Comparison of ENCODE assay signal across 8 mouse cellular contexts in the genomic region with DNA sequence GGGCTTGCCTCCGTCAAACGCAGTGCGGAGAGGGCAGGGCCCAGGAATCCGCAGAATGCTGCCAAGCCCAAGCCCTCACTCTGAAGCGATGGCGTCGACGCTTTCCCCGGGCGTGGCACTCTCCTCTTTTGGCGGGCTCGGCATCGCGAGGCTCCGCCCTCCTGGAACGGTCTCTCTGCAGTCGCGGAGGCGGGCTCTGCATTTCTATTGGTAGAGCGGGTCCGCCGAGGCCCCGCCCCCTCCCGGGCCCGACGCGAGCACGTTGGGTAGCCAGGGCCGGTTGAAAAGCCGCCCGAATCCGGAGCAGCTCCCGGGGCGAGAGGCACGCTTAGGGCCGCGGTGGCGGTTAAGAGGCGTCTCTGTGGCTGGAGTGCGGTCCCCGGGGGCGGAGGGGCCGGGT. TPM values are rescaled to one million over a fixed set of nuclear protein-coding genes. Genes with fewer than 3 reads are reported as not detected.
DNase-seq lines count a peak whose midpoint lies in the region; ATAC-seq and TF ChIP-seq lines count a peak whose summit lies in the region.

A gene (plus strand): TSS at position 262 of the 400 bp plus-strand sequence.

- DNase-seq in A20 (ENCODE audit: low read depth, low spot score) = peak; percentile 93
- peak; percentile 96 for DNase-seq in embryonic facial prominence, embryonic 14.5 days (ENCODE audit: low spot score)
- DNase-seq in heart, adult 8-10 months (ENCODE audit: low spot score) = peak; percentile 93
- peak; percentile 95 to 96 for DNase-seq in kidney, adult 8-10 months
- DNase-seq in midbrain, embryonic 14.5 days = peak; percentile 97
- DNase-seq in spleen, adult 12 weeks (ENCODE audit: low spot score) = peak; percentile 91

- no peaks in the 10 kb centered on the region for H3K27me3 ChIP-seq in embryonic facial prominence, embryonic 14.5 days (replicated peaks; ENCODE audit: control insufficient read depth, insufficient read depth, low read length)
- H3K27me3 ChIP-seq in limb, embryonic 12.5 days = no peaks in the 10 kb centered on the region
- no peaks in the 10 kb centered on the region for H3K27me3 ChIP-seq in midbrain, embryonic 14.5 days (ENCODE audit: control insufficient read depth, insufficient read depth, low read length)

- peak within 1 kb of the TSS; percentile 98 for H3K27ac ChIP-seq in bone marrow, adult 2 months (ENCODE audit: control insufficient read depth, insufficient read depth, low read depth, low read length, poor library complexity)
- peak within 1 kb of the TSS; percentile 100 for H3K27ac ChIP-seq in embryonic facial prominence, embryonic 14.5 days (replicated peaks; ENCODE audit: low read depth, low read length)
- peak within 1 kb of the TSS; percentile 99 for H3K27ac ChIP-seq in limb, embryonic 12.5 days
- H3K27ac ChIP-seq in midbrain, embryonic 14.5 days (replicated peaks; ENCODE audit: low read depth, low read length) = peak within 1 kb of the TSS; percentile 100

- H3K9me3 ChIP-seq in embryonic facial prominence, embryonic 14.5 days (ENCODE audit: control insufficient read depth, low read length) = peaks cover 38% of the 10 kb centered on the region
- peaks cover 22% of the 10 kb centered on the region for H3K9me3 ChIP-seq in limb, embryonic 12.5 days
- H3K9me3 ChIP-seq in midbrain, embryonic 14.5 days (ENCODE audit: control insufficient read depth, low read length) = 0 out of 2 replicates have a peak, but pooled peaks cover 11% of the 10 kb centered on the region

- peaks cover 28% of the 10 kb centered on the region for H3K36me3 ChIP-seq in embryonic facial prominence, embryonic 14.5 days (ENCODE audit: control insufficient read depth, insufficient read depth, low read length)
- H3K36me3 ChIP-seq in limb, embryonic 12.5 days = peaks cover 18% of the 10 kb centered on the region
- H3K36me3 ChIP-seq in midbrain, embryonic 14.5 days (ENCODE audit: control insufficient read depth, insufficient read depth, low read length) = peaks cover 7% of the 10 kb centered on the region; the same call in 1 of the 2 replicates

- peak; percentile 94 for ATAC-seq in embryonic facial prominence, embryonic 14.5 days (ENCODE audit: low read depth)
- peak; percentile 90 for ATAC-seq in limb, embryonic 12.5 days (ENCODE audit: insufficient number of reproducible peaks, insufficient read depth, low FRiP score, low TSS enrichment, low read depth)
- ATAC-seq in midbrain, embryonic 14.5 days (ENCODE audit: low FRiP score, low TSS enrichment) = peak; percentile 95

- H3K4me1 ChIP-seq in bone marrow, adult 2 months (ENCODE audit: control insufficient read depth, insufficient read depth, low read length) = no peaks in the 10 kb centered on the region; the same call in 1 of the 2 replicates
- H3K4me1 ChIP-seq in embryonic facial prominence, embryonic 14.5 days (ENCODE audit: control insufficient read depth, insufficient read depth, low read length) = no peaks in the 10 kb centered on the region
- H3K4me1 ChIP-seq in limb, embryonic 12.5 days (replicated peaks) = 0 out of 2 replicates have a peak, but pooled peaks cover 3% of the 10 kb centered on the region
- peaks cover 6% of the 10 kb centered on the region for H3K4me1 ChIP-seq in midbrain, embryonic 14.5 days (ENCODE audit: control insufficient read depth, insufficient read depth, low read length)

- TF ChIP-seq CTCF in bone marrow, adult 2 months (IDR thresholded peaks at IDR 0.05; ENCODE audit: control insufficient read depth, insufficient read depth, low read length) = no peak

- 5% methylated on average over 43 of the region's 43 CpGs for WGBS in bone marrow, adult 2 months
- 4% methylated on average over 7 of the region's 43 CpGs for WGBS in embryonic facial prominence, embryonic 14.5 days
- WGBS in limb, embryonic 12.5 days = 1% methylated on average over 38 of the region's 43 CpGs
- 1% methylated on average over 43 of the region's 43 CpGs for WGBS in midbrain, embryonic 14.5 days

- peak within 1 kb of the TSS; percentile 98 for H3K9ac ChIP-seq in embryonic facial prominence, embryonic 14.5 days (ENCODE audit: low read depth, low read length)
- H3K9ac ChIP-seq in limb, embryonic 12.5 days (replicated peaks) = peak within 1 kb of the TSS; percentile 93
- peak within 1 kb of the TSS; percentile 95 for H3K9ac ChIP-seq in midbrain, embryonic 14.5 days (replicated peaks; ENCODE audit: low read length)

- H3K4me3 ChIP-seq in bone marrow, adult 2 months (replicated peaks; ENCODE audit: control insufficient read depth, low read depth, low read length) = peak within 1 kb of the TSS; percentile 76
- H3K4me3 ChIP-seq in embryonic facial prominence, embryonic 14.5 days (ENCODE audit: low read depth, low read length) = peak within 1 kb of the TSS; percentile 74
- H3K4me3 ChIP-seq in limb, embryonic 12.5 days (replicated peaks) = peak within 1 kb of the TSS; percentile 68
- peak within 1 kb of the TSS; percentile 81 for H3K4me3 ChIP-seq in midbrain, embryonic 14.5 days (replicated peaks; ENCODE audit: low read depth, low read length)

- TF ChIP-seq POLR2A in bone marrow, adult 2 months (IDR thresholded peaks at IDR 0.05; ENCODE audit: borderline replicate concordance, control insufficient read depth, low read depth, low read length) = peak; percentile 64; the same call in 1 of the 2 replicates

- peak within 1 kb of the TSS; percentile 91 for H3K4me2 ChIP-seq in embryonic facial prominence, embryonic 14.5 days (ENCODE audit: low read depth, low read length)
- H3K4me2 ChIP-seq in limb, embryonic 12.5 days = peak within 1 kb of the TSS; percentile 76
- H3K4me2 ChIP-seq in midbrain, embryonic 14.5 days (ENCODE audit: low read length) = peak within 1 kb of the TSS; percentile 80

RNA-seq across cellular contexts. Expression of the gene that starts here (rescaled TPM):
- 8.3 and 10.1 TPM in 2 replicates for polyA plus RNA-seq in bone marrow, adult 2 months (2011; ENCODE audit: insufficient read depth, insufficient read length, low replicate concordance, missing spikeins)
- polyA plus RNA-seq in embryonic facial prominence, embryonic 14.5 days (2014; fragmentation: Nextera tagmentation; extraction: Ambion mirVana) = 8.7 and 9.3 TPM in 2 replicates
- 10 to 100 TPM in 2 of 4 experiments, 1 to 10 TPM in 2; 9.2 to 10.5 (median 9.8) TPM for total RNA-seq in heart, adult 8-10 months (2022)
- 20.9 and 23.9 TPM in 2 replicates for polyA plus RNA-seq in limb, embryonic 12.5 days (2016; fragmentation: Nextera tagmentation; extraction: Ambion mirVana)
- 19.1 TPM in 2 replicates for polyA plus RNA-seq in midbrain, embryonic 14.5 days (2014; fragmentation: Nextera tagmentation; extraction: Ambion mirVana)

Comparison
In these comparisons a context has a peak if more than half of its experiments do, and no peak if none do; other contexts are left out.
1. Peak in every context shown above with its lines: DNase-seq, ATAC-seq, H3K4me3 ChIP-seq and H3K27ac ChIP-seq.